Comparison of ENCODE assay signal across 19 mouse cellular contexts in the genomic region with DNA sequence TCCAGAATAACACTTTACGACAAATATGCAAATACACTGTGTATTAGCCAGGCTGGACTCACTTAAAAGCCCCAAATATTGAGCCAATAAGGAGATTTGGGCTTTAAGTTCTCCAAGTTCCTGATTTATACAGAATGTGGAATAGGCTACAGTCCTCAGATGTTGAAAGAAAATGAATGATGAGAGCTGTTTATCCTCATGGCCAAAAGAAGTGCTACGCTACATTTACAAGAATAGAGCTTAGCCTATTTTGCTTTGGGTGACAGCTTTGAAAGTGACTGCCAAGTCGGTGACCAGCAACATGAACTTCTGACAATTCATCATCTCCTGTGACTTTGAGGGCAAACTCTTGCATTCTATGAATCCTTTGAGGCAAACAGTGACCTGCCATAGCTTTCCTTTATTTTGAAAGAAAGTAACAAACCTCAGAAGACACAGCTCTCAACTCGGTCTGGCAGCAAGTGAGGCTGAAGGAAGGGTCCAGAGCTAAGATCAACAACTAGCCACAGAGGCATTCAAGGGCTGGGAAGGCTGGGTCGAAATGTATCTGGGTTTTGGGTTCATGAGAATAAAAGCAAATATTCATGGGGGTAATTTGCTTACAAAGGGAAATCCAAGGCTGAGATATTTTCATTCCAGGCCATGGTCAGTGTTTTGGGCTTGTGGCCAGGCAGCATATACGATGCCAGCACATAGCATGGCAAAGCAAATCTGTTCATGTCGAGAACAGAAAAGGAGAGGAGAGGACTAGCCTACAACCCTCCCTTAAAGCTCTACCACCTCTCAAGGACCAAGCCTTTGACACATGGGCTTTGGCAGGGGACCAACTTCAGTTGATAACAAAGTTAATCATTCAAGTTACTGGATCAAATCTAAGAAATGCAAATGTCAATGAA. TPM values are rescaled to one million over a fixed set of nuclear protein-coding genes. Genes with fewer than 3 reads are reported as not detected.
DNase-seq lines count a peak whose midpoint lies in the region; ATAC-seq and TF ChIP-seq lines count a peak whose summit lies in the region.
"Had no signal": no experiment of that assay in that cellular context is flagged by ENCODE, and none has a peak within 500 bp of the region (broad histone marks: within the 10 kb centered on the region; RNA-seq: fewer than 3 reads in every experiment).

No protein-coding gene starts in this region.

- no peak; the same call in 1 of the 2 replicates for ATAC-seq in hindbrain, postnatal 0 days
- no peak for ATAC-seq in hindbrain, embryonic 12.5 days (ENCODE audit: low FRiP score)
- ATAC-seq in kidney, postnatal 0 days (replicated peaks; ENCODE audit: low FRiP score, low read depth) = no peak
- no peak for ATAC-seq in stomach, embryonic 16.5 days (ENCODE audit: insufficient read depth, low FRiP score)
- ATAC-seq: intestine, embryonic 15.5 days had no signal

- no peak overlapping the region for H3K27ac ChIP-seq in hindbrain, postnatal 0 days
- H3K27ac ChIP-seq in hindbrain, embryonic 12.5 days = no peak overlapping the region
- no peak overlapping the region for H3K27ac ChIP-seq in kidney, postnatal 0 days
- H3K27ac ChIP-seq in stomach, embryonic 16.5 days (ENCODE audit: low read length) = peak overlapping the region; percentile 9; the same call in 1 of the 2 replicates
- no peak overlapping the region for H3K27ac ChIP-seq in thymus, adult 2 months (ENCODE audit: control insufficient read depth, insufficient read depth, low read length)
- H3K27ac ChIP-seq: heart, adult 2 months; intestine, embryonic 15.5 days; macrophage; stomach, embryonic 15.5 days had no signal

- no peak for TF ChIP-seq CTCF in hindbrain, postnatal 0 days (IDR thresholded peaks at IDR 0.05; ENCODE audit: low read depth)
- no peak for TF ChIP-seq CTCF in kidney, postnatal 0 days (IDR thresholded peaks at IDR 0.05; ENCODE audit: low read depth)
- TF ChIP-seq CTCF in thymus, adult 2 months (IDR thresholded peaks at IDR 0.05; ENCODE audit: borderline replicate concordance, control insufficient read depth, extremely low read depth, insufficient read depth, low read length, poor library complexity) = no peak

- H3K9me3 ChIP-seq in hindbrain, postnatal 0 days (ENCODE audit: low read length) = no peaks in the 10 kb centered on the region
- H3K9me3 ChIP-seq in hindbrain, embryonic 12.5 days (replicated peaks) = no peaks in the 10 kb centered on the region
- no peaks in the 10 kb centered on the region for H3K9me3 ChIP-seq in kidney, postnatal 0 days (replicated peaks; ENCODE audit: low read length)
- no peaks in the 10 kb centered on the region for H3K9me3 ChIP-seq in stomach, embryonic 16.5 days (replicated peaks; ENCODE audit: control insufficient read depth, low read length)
- H3K9me3 ChIP-seq: intestine, embryonic 15.5 days; stomach, embryonic 15.5 days had no signal

- H3K4me1 ChIP-seq in hindbrain, postnatal 0 days (ENCODE audit: insufficient read depth, low read length) = no peaks in the 10 kb centered on the region
- H3K4me1 ChIP-seq in hindbrain, embryonic 12.5 days = no peaks in the 10 kb centered on the region
- no peaks in the 10 kb centered on the region for H3K4me1 ChIP-seq in kidney, postnatal 0 days (replicated peaks; ENCODE audit: insufficient read depth, low read length)
- H3K4me1 ChIP-seq in stomach, embryonic 16.5 days (ENCODE audit: control insufficient read depth, insufficient read depth, low read length) = no peaks in the 10 kb centered on the region
- H3K4me1 ChIP-seq in thymus, adult 2 months (replicated peaks; ENCODE audit: control insufficient read depth, insufficient read depth, low read length) = no peaks in the 10 kb centered on the region
- H3K4me1 ChIP-seq: intestine, embryonic 15.5 days; stomach, embryonic 15.5 days had no signal

- DNase-seq in hindbrain, postnatal 0 days (ENCODE audit: low spot score) = peak; percentile 44
- DNase-seq in ovary, adult 18-20 months (ENCODE audit: low spot score) = peak; percentile 19
- DNase-seq in ovary, postnatal 10 days (ENCODE audit: low spot score) = no peak
- DNase-seq in kidney, postnatal 0 days (ENCODE audit: low spot score) = peak; percentile 70
- no peak for DNase-seq in heart, adult 8-10 months (ENCODE audit: low spot score)
- no peak for DNase-seq in thymus, adult 2 months
- DNase-seq: heart, adult 2 months; thymus, postnatal 4 days had no signal

- no peak overlapping the region for H3K9ac ChIP-seq in hindbrain, postnatal 0 days (replicated peaks; ENCODE audit: low read length)
- H3K9ac ChIP-seq in hindbrain, embryonic 12.5 days = no peak overlapping the region
- H3K9ac ChIP-seq in kidney, postnatal 0 days (ENCODE audit: low read depth, low read length) = no peak overlapping the region
- no peak overlapping the region for H3K9ac ChIP-seq in stomach, embryonic 16.5 days (ENCODE audit: low read length)
- H3K9ac ChIP-seq: intestine, embryonic 15.5 days; stomach, embryonic 15.5 days had no signal

- H3K4me3 ChIP-seq in hindbrain, postnatal 0 days (ENCODE audit: low read length) = no peak overlapping the region
- no peak overlapping the region for H3K4me3 ChIP-seq in hindbrain, embryonic 12.5 days
- no peak overlapping the region for H3K4me3 ChIP-seq in kidney, postnatal 0 days (replicated peaks; ENCODE audit: low read depth, low read length)
- H3K4me3 ChIP-seq in stomach, embryonic 16.5 days (replicated peaks; ENCODE audit: low read length) = no peak overlapping the region
- H3K4me3 ChIP-seq in thymus, adult 2 months (ENCODE audit: control insufficient read depth, insufficient read depth, low read length) = no peak overlapping the region
- H3K4me3 ChIP-seq: heart, adult 2 months; intestine, embryonic 15.5 days; stomach, embryonic 15.5 days had no signal

- H3K36me3 ChIP-seq in hindbrain, postnatal 0 days (ENCODE audit: insufficient read depth, low read length) = no peaks in the 10 kb centered on the region
- H3K36me3 ChIP-seq in hindbrain, embryonic 12.5 days = no peaks in the 10 kb centered on the region
- H3K36me3 ChIP-seq in kidney, postnatal 0 days (ENCODE audit: insufficient read depth, low read length) = no peaks in the 10 kb centered on the region
- no peaks in the 10 kb centered on the region for H3K36me3 ChIP-seq in stomach, embryonic 16.5 days (ENCODE audit: control insufficient read depth, insufficient read depth, low read length)
- H3K36me3 ChIP-seq in thymus, adult 2 months (ENCODE audit: control insufficient read depth, insufficient read depth, low read length) = no peaks in the 10 kb centered on the region
- H3K36me3 ChIP-seq: intestine, embryonic 15.5 days; stomach, embryonic 15.5 days had no signal

- TF ChIP-seq POLR2A in thymus, adult 2 months (IDR thresholded peaks at IDR 0.05; ENCODE audit: control insufficient read depth, extremely low read depth, insufficient read depth, low read length, poor library complexity) = no peak

- H3K4me2 ChIP-seq in hindbrain, postnatal 0 days (ENCODE audit: low read depth, low read length) = no peak overlapping the region
- H3K4me2 ChIP-seq in hindbrain, embryonic 12.5 days (replicated peaks) = no peak overlapping the region
- H3K4me2 ChIP-seq in kidney, postnatal 0 days (ENCODE audit: low read length) = no peak overlapping the region
- no peak overlapping the region for H3K4me2 ChIP-seq in stomach, embryonic 16.5 days (ENCODE audit: low read depth, low read length)
- H3K4me2 ChIP-seq: intestine, embryonic 15.5 days; stomach, embryonic 15.5 days had no signal

- 48% methylated on average over 7 of the region's 7 CpGs for WGBS in hindbrain, postnatal 0 days
- 64% methylated on average over 7 of the region's 7 CpGs for WGBS in hindbrain, embryonic 12.5 days
- WGBS in kidney, postnatal 0 days = 52% methylated on average over 7 of the region's 7 CpGs
- 49% methylated on average over 7 of the region's 7 CpGs for WGBS in stomach, embryonic 16.5 days
- 84% methylated on average over 7 of the region's 7 CpGs for WGBS in thymus, adult 2 months

- no peaks in the 10 kb centered on the region for H3K27me3 ChIP-seq in hindbrain, postnatal 0 days (ENCODE audit: insufficient read depth, low read length)
- H3K27me3 ChIP-seq in hindbrain, embryonic 12.5 days = no peaks in the 10 kb centered on the region
- no peaks in the 10 kb centered on the region for H3K27me3 ChIP-seq in kidney, postnatal 0 days (ENCODE audit: insufficient read depth, low read length)
- H3K27me3 ChIP-seq in stomach, embryonic 16.5 days (ENCODE audit: control insufficient read depth, insufficient read depth, low read length) = no peaks in the 10 kb centered on the region
- H3K27me3 ChIP-seq in thymus, adult 2 months (ENCODE audit: control insufficient read depth, insufficient read depth, low read length) = no peaks in the 10 kb centered on the region
- H3K27me3 ChIP-seq: intestine, embryonic 15.5 days; stomach, embryonic 15.5 days had no signal

RNA-seq across cellular contexts. Expression of gene Tas2r134, which starts 16.2 kb away (rescaled TPM):
- not detected in 2 replicates for total RNA-seq in hindbrain, postnatal 0 days (2014; rRNA removed)
- not detected in 2 replicates for polyA plus RNA-seq in hindbrain, postnatal 0 days (2015; fragmentation: Nextera tagmentation; extraction: Ambion mirVana)
- not detected in 2 replicates for polyA plus RNA-seq in hindbrain, embryonic 12.5 days (2016; fragmentation: Nextera tagmentation; extraction: Ambion mirVana)
- not detected in 2 replicates for polyA plus RNA-seq in kidney, postnatal 0 days (2015; fragmentation: Nextera tagmentation; extraction: Ambion mirVana)
- not detected in 2 replicates for polyA plus RNA-seq in stomach, embryonic 16.5 days (2015; fragmentation: Nextera tagmentation; extraction: Ambion mirVana)
- not detected for total RNA-seq in heart, adult 8-10 months (2022)
- polyA plus RNA-seq in thymus, adult 2 months (2012; rRNA removed) = not detected in 2 replicates
- total RNA-seq: heart, adult 2 months; heart, postnatal 25 days; layer of hippocampus, postnatal 14 days; MEL; monocyte, adult 5-6 weeks; neutrophil, adult 5-6 weeks had no signal
- polyA plus RNA-seq: heart, adult 2 months; intestine, embryonic 15.5 days; limb, embryonic 14.5 days; macrophage; stomach, embryonic 15.5 days had no signal

Comparison
In these comparisons a context has a peak if more than half of its experiments do, and no peak if none do; other contexts are left out.
1. DNase-seq: peak in hindbrain, postnatal 0 days (single experiment), ovary, adult 18-20 months (single experiment) and kidney, postnatal 0 days (single experiment); none in ovary, postnatal 10 days (single experiment), heart, adult 8-10 months (single experiment) and thymus, adult 2 months (single experiment).